Mouse (Mus musculus): Measurements from ENCODE around the gene Mpz. TPM values are rescaled to one million over a fixed set of nuclear protein-coding genes. Genes with fewer than 3 reads are reported as not detected.

Mpz gene
- polyA plus RNA-seq, 2 experiments, result 0.14 to 0.25 TPM

- WGBS (ENCODE audit: insufficient replicate concordance), result 69% methylated on average over 3 of the region's 3 CpGs
- H3K4me3 ChIP-seq (ENCODE audit: insufficient read depth in 1 of 2, low read depth in 2 of 2, low read length in 2 of 2), result no peak overlapping the region
- H3K9ac ChIP-seq (replicated peaks), result no peak overlapping the region
- DNase-seq (ENCODE audit: low read depth in 3 of 3, low spot score in 3 of 3) (no peak), ATAC-seq (ENCODE audit: insufficient read depth) (no peak)
- no peak overlapping the region for H3K4me2 ChIP-seq (ENCODE audit: low read depth)
- peaks cover 18% of the 10 kb centered on the region for H3K27me3 ChIP-seq (ENCODE audit: control insufficient read depth, insufficient read depth, low read length)
- no peaks in the 10 kb centered on the region for H3K36me3 ChIP-seq (replicated peaks; ENCODE audit: control insufficient read depth, insufficient read depth, low read depth)
- H3K9me3 ChIP-seq (ENCODE audit: control insufficient read depth, low read length), result no peaks in the 10 kb centered on the region
- no peaks in the 10 kb centered on the region for H3K4me1 ChIP-seq (replicated peaks; ENCODE audit: control insufficient read depth in 2 of 2, insufficient read depth in 2 of 2, low read length in 1 of 2)
- TF ChIP-seq EP300 (IDR thresholded peaks at IDR 0.05; ENCODE audit: low read depth) (no peak), CTCF (IDR thresholded peaks at IDR 0.05; ENCODE audit: low read depth) (no peak)
- H3K27ac ChIP-seq, result no peak overlapping the region
Observed at GRCm38 (mm10) chr1:171162526-171162925, 12.0 kb downstream of the Mpz start.

- DNase-seq (ENCODE audit: low read depth in 3 of 3, low spot score in 3 of 3), result no peak
- TF ChIP-seq EP300 (IDR thresholded peaks at IDR 0.05; ENCODE audit: low read depth), result no peak
- peak; percentile 34; the same call in 1 of the 2 replicates for TF ChIP-seq CTCF (IDR thresholded peaks at IDR 0.05; ENCODE audit: low read depth)
- no peak overlapping the region for H3K4me3 ChIP-seq (ENCODE audit: insufficient read depth in 1 of 2, low read depth in 2 of 2, low read length in 2 of 2)
Observed at GRCm38 (mm10) chr1:171164258-171164657, 13.7 kb downstream of the Mpz start.

GRCm38 (mm10) chr1:171165629-171166345, 15.3 kb downstream of the Mpz start:
- Histone ChIP-seq H3K4me2 (ENCODE audit: low read depth) (no peak overlapping the region), H3K4me1 (replicated peaks; ENCODE audit: control insufficient read depth in 2 of 2, insufficient read depth in 2 of 2, low read length in 1 of 2) (no peaks in the 10 kb centered on the region), H3K27me3 (ENCODE audit: control insufficient read depth, insufficient read depth, low read length) (no peaks in the 10 kb centered on the region), H3K9me3 (ENCODE audit: control insufficient read depth, low read length) (no peaks in the 10 kb centered on the region), H3K27ac (no peak overlapping the region), H3K36me3 (replicated peaks; ENCODE audit: control insufficient read depth, insufficient read depth, low read depth) (no peaks in the 10 kb centered on the region), H3K9ac (replicated peaks) (no peak overlapping the region), H3K4me3 (ENCODE audit: insufficient read depth in 1 of 2, low read depth in 2 of 2, low read length in 2 of 2) (no peak overlapping the region)
- no peak for DNase-seq (ENCODE audit: low read depth in 3 of 3, low spot score in 3 of 3)
- ATAC-seq (ENCODE audit: insufficient read depth), result no peak
- WGBS (ENCODE audit: insufficient replicate concordance), result 33% methylated on average over 5 of the region's 5 CpGs
- TF ChIP-seq CTCF (IDR thresholded peaks at IDR 0.05; ENCODE audit: low read depth) (no peak), EP300 (IDR thresholded peaks at IDR 0.05; ENCODE audit: low read depth) (no peak)

More at GRCm38 (mm10) chr1:171164258-171164657, 13.7 kb downstream of the Mpz start:
- Histone ChIP-seq H3K9ac (replicated peaks) (no peak overlapping the region), H3K4me1 (replicated peaks; ENCODE audit: control insufficient read depth in 2 of 2, insufficient read depth in 2 of 2, low read length in 1 of 2) (no peaks in the 10 kb centered on the region), H3K36me3 (replicated peaks; ENCODE audit: control insufficient read depth, insufficient read depth, low read depth) (no peaks in the 10 kb centered on the region), H3K4me2 (ENCODE audit: low read depth) (no peak overlapping the region), H3K27ac (no peak overlapping the region), H3K9me3 (ENCODE audit: control insufficient read depth, low read length) (no peaks in the 10 kb centered on the region), H3K27me3 (ENCODE audit: control insufficient read depth, insufficient read depth, low read length) (peaks cover 8% of the 10 kb centered on the region)
- no peak for ATAC-seq (ENCODE audit: insufficient read depth)
- WGBS (ENCODE audit: insufficient replicate concordance), result 31% methylated on average over 3 of the region's 3 CpGs

- TF ChIP-seq EP300 (IDR thresholded peaks at IDR 0.05; ENCODE audit: low read depth) (no peak), CTCF (IDR thresholded peaks at IDR 0.05; ENCODE audit: low read depth) (no peak)
- no peak overlapping the region for H3K27ac ChIP-seq
- H3K4me2 ChIP-seq (ENCODE audit: low read depth), result no peak overlapping the region
- H3K4me1 ChIP-seq (replicated peaks; ENCODE audit: control insufficient read depth in 2 of 2, insufficient read depth in 2 of 2, low read length in 1 of 2), result no peaks in the 10 kb centered on the region
- H3K36me3 ChIP-seq (replicated peaks; ENCODE audit: control insufficient read depth, insufficient read depth, low read depth), result no peaks in the 10 kb centered on the region
- no peaks in the 10 kb centered on the region for H3K9me3 ChIP-seq (ENCODE audit: control insufficient read depth, low read length)
- no peak for ATAC-seq (ENCODE audit: insufficient read depth)
- H3K9ac ChIP-seq (replicated peaks), result no peak overlapping the region
- no peak overlapping the region for H3K4me3 ChIP-seq (ENCODE audit: insufficient read depth in 1 of 2, low read depth in 2 of 2, low read length in 2 of 2)
- no peak for DNase-seq (ENCODE audit: low read depth in 3 of 3, low spot score in 3 of 3)
- no peaks in the 10 kb centered on the region for H3K27me3 ChIP-seq (ENCODE audit: control insufficient read depth, insufficient read depth, low read length)
- 69% methylated on average over 12 of the region's 12 CpGs for WGBS (ENCODE audit: insufficient replicate concordance)
Observed at GRCm38 (mm10) chr1:171168906-171169305, 18.4 kb downstream of the Mpz start.

GRCm38 (mm10) chr1:171169913-171170312, 19.4 kb downstream of the Mpz start:
- no peak overlapping the region for H3K4me3 ChIP-seq (ENCODE audit: insufficient read depth in 1 of 2, low read depth in 2 of 2, low read length in 2 of 2)
- H3K9me3 ChIP-seq (ENCODE audit: control insufficient read depth, low read length), result no peaks in the 10 kb centered on the region
- no peak overlapping the region for H3K4me2 ChIP-seq (ENCODE audit: low read depth)
- DNase-seq (ENCODE audit: low read depth in 3 of 3, low spot score in 3 of 3), result no peak
- no peak for ATAC-seq (ENCODE audit: insufficient read depth)
- H3K4me1 ChIP-seq (replicated peaks; ENCODE audit: control insufficient read depth in 2 of 2, insufficient read depth in 2 of 2, low read length in 1 of 2), result no peaks in the 10 kb centered on the region
- H3K36me3 ChIP-seq (replicated peaks; ENCODE audit: control insufficient read depth, insufficient read depth, low read depth), result no peaks in the 10 kb centered on the region
- TF ChIP-seq CTCF (IDR thresholded peaks at IDR 0.05; ENCODE audit: low read depth), result no peak
- no peak for TF ChIP-seq EP300 (IDR thresholded peaks at IDR 0.05; ENCODE audit: low read depth)
- WGBS (ENCODE audit: insufficient replicate concordance), result 34% methylated on average over 3 of the region's 3 CpGs
- H3K9ac ChIP-seq (replicated peaks), result no peak overlapping the region
- H3K27me3 ChIP-seq (ENCODE audit: control insufficient read depth, insufficient read depth, low read length), result no peaks in the 10 kb centered on the region
- H3K27ac ChIP-seq, result no peak overlapping the region
